Mouse (Mus musculus): ENCODE data around the gene Taf3.

GRCm38 (mm10) chr2:9970579-9970978 is 77.8 kb downstream of the Taf3 start:
- TF ChIP-seq POLR2A (IDR thresholded peaks at IDR 0.05; ENCODE audit: low read depth, low read length) (no peak), CTCF (IDR thresholded peaks at IDR 0.05; ENCODE audit: extremely low read depth, insufficient read length, insufficient replicate concordance, low read depth, low read length) (no peak)
